Mouse (Mus musculus): Measurements from ENCODE around the gene Fam198b. TPM values are rescaled to one million over a fixed set of nuclear protein-coding genes. Genes with fewer than 3 reads are reported as not detected.

Fam198b gene
- polyA plus RNA-seq (2012; rRNA removed), result 3.7 and 4.0 TPM in 2 replicates

GRCm38 (mm10) chr3:79884305-79884704 is at the start of gene Fam198b:
Gene Fam198b (plus strand): TSS chr3:79884533.
- TF ChIP-seq POLR2A (IDR thresholded peaks at IDR 0.05; ENCODE audit: control insufficient read depth, low read depth, low read length), result no peak
- TF ChIP-seq CTCF (IDR thresholded peaks at IDR 0.05; ENCODE audit: control insufficient read depth, insufficient read depth, insufficient replicate concordance, low read depth, low read length), result no peak
- no peaks in the 10 kb centered on the region for H3K36me3 ChIP-seq (ENCODE audit: control insufficient read depth, insufficient read depth, low read length)
- no peak within 1 kb of the TSS for H3K4me3 ChIP-seq (ENCODE audit: control insufficient read depth, low read depth, low read length)
- no peak within 1 kb of the TSS; the same call in 1 of the 2 replicates for H3K27ac ChIP-seq (ENCODE audit: control insufficient read depth, insufficient read depth, low read depth, low read length)
- H3K4me1 ChIP-seq (ENCODE audit: control insufficient read depth, insufficient read depth, low read length), result peaks cover 4% of the 10 kb centered on the region; the same call in 1 of the 2 replicates
- no peaks in the 10 kb centered on the region for H3K27me3 ChIP-seq (ENCODE audit: control insufficient read depth, insufficient read depth, low read length)

- Histone ChIP-seq H3K4me3 (ENCODE audit: control insufficient read depth, low read depth, low read length) (no peak overlapping the region), H3K4me1 (ENCODE audit: control insufficient read depth, insufficient read depth, low read length) (peaks cover 5% of the 10 kb centered on the region), H3K27ac (ENCODE audit: control insufficient read depth, insufficient read depth, low read depth, low read length) (no peak overlapping the region), H3K27me3 (ENCODE audit: control insufficient read depth, insufficient read depth, low read length) (no peaks in the 10 kb centered on the region), H3K36me3 (ENCODE audit: control insufficient read depth, insufficient read depth, low read length) (no peaks in the 10 kb centered on the region)
- peak; percentile 31; the same call in 1 of the 2 replicates for TF ChIP-seq CTCF (IDR thresholded peaks at IDR 0.05; ENCODE audit: control insufficient read depth, insufficient read depth, insufficient replicate concordance, low read depth, low read length)
- no peak for TF ChIP-seq POLR2A (IDR thresholded peaks at IDR 0.05; ENCODE audit: control insufficient read depth, low read depth, low read length)
These were observed 45.6 kb upstream of the Fam198b start for GRCm38 (mm10) chr3:79838751-79839150.

GRCm38 (mm10) chr3:79841475-79841874 is 42.9 kb upstream of the Fam198b start:
- Histone ChIP-seq H3K36me3 (ENCODE audit: control insufficient read depth, insufficient read depth, low read length) (no peaks in the 10 kb centered on the region), H3K4me1 (ENCODE audit: control insufficient read depth, insufficient read depth, low read length) (peaks cover 9% of the 10 kb centered on the region), H3K4me3 (ENCODE audit: control insufficient read depth, low read depth, low read length) (no peak overlapping the region; the same call in 1 of the 2 replicates), H3K27me3 (ENCODE audit: control insufficient read depth, insufficient read depth, low read length) (no peaks in the 10 kb centered on the region), H3K27ac (ENCODE audit: control insufficient read depth, insufficient read depth, low read depth, low read length) (peak overlapping the region; percentile 39; the same call in 1 of the 2 replicates)
- TF ChIP-seq CTCF (IDR thresholded peaks at IDR 0.05; ENCODE audit: control insufficient read depth, insufficient read depth, insufficient replicate concordance, low read depth, low read length) (no peak), POLR2A (IDR thresholded peaks at IDR 0.05; ENCODE audit: control insufficient read depth, low read depth, low read length) (no peak)

- peak overlapping the region; percentile 8; the same call in 1 of the 2 replicates for H3K27ac ChIP-seq (ENCODE audit: control insufficient read depth, insufficient read depth, low read depth, low read length)
- H3K36me3 ChIP-seq (ENCODE audit: control insufficient read depth, insufficient read depth, low read length), result no peaks in the 10 kb centered on the region
- peak overlapping the region; percentile 90 for H3K4me3 ChIP-seq (ENCODE audit: control insufficient read depth, low read depth, low read length)
- H3K4me1 ChIP-seq (ENCODE audit: control insufficient read depth, insufficient read depth, low read length), result peaks cover 9% of the 10 kb centered on the region
- TF ChIP-seq CTCF (IDR thresholded peaks at IDR 0.05; ENCODE audit: control insufficient read depth, insufficient read depth, insufficient replicate concordance, low read depth, low read length) (no peak), POLR2A (IDR thresholded peaks at IDR 0.05; ENCODE audit: control insufficient read depth, low read depth, low read length) (no peak)
- H3K27me3 ChIP-seq (ENCODE audit: control insufficient read depth, insufficient read depth, low read length), result no peaks in the 10 kb centered on the region
These were observed 42.2 kb upstream of the Fam198b start for GRCm38 (mm10) chr3:79842165-79842564.

- no peaks in the 10 kb centered on the region for H3K36me3 ChIP-seq (ENCODE audit: control insufficient read depth, insufficient read depth, low read length)
- H3K4me3 ChIP-seq (ENCODE audit: control insufficient read depth, low read depth, low read length), result peak overlapping the region; percentile 90
- TF ChIP-seq CTCF (IDR thresholded peaks at IDR 0.05; ENCODE audit: control insufficient read depth, insufficient read depth, insufficient replicate concordance, low read depth, low read length) (no peak), POLR2A (IDR thresholded peaks at IDR 0.05; ENCODE audit: control insufficient read depth, low read depth, low read length) (no peak)
- peaks cover 9% of the 10 kb centered on the region for H3K4me1 ChIP-seq (ENCODE audit: control insufficient read depth, insufficient read depth, low read length)
- no peaks in the 10 kb centered on the region for H3K27me3 ChIP-seq (ENCODE audit: control insufficient read depth, insufficient read depth, low read length)
- H3K27ac ChIP-seq (ENCODE audit: control insufficient read depth, insufficient read depth, low read depth, low read length), result peak overlapping the region; percentile 85
These were observed 41.7 kb upstream of the Fam198b start for GRCm38 (mm10) chr3:79842616-79843016.

GRCm38 (mm10) chr3:79843999-79844398 is 40.3 kb upstream of the Fam198b start:
- H3K27ac ChIP-seq (ENCODE audit: control insufficient read depth, insufficient read depth, low read depth, low read length), result no peak overlapping the region
- TF ChIP-seq POLR2A (IDR thresholded peaks at IDR 0.05; ENCODE audit: control insufficient read depth, low read depth, low read length), result no peak
- TF ChIP-seq CTCF (IDR thresholded peaks at IDR 0.05; ENCODE audit: control insufficient read depth, insufficient read depth, insufficient replicate concordance, low read depth, low read length), result no peak
- no peaks in the 10 kb centered on the region for H3K27me3 ChIP-seq (ENCODE audit: control insufficient read depth, insufficient read depth, low read length)

GRCm38 (mm10) chr3:79846633-79847032 is 37.7 kb upstream of the Fam198b start:
- Histone ChIP-seq H3K4me1 (ENCODE audit: control insufficient read depth, insufficient read depth, low read length) (peaks cover 9% of the 10 kb centered on the region), H3K27me3 (ENCODE audit: control insufficient read depth, insufficient read depth, low read length) (no peaks in the 10 kb centered on the region), H3K27ac (ENCODE audit: control insufficient read depth, insufficient read depth, low read depth, low read length) (no peak overlapping the region), H3K36me3 (ENCODE audit: control insufficient read depth, insufficient read depth, low read length) (no peaks in the 10 kb centered on the region), H3K4me3 (ENCODE audit: control insufficient read depth, low read depth, low read length) (no peak overlapping the region)
- TF ChIP-seq CTCF (IDR thresholded peaks at IDR 0.05; ENCODE audit: control insufficient read depth, insufficient read depth, insufficient replicate concordance, low read depth, low read length) (no peak), POLR2A (IDR thresholded peaks at IDR 0.05; ENCODE audit: control insufficient read depth, low read depth, low read length) (no peak)

More at GRCm38 (mm10) chr3:79843999-79844398, 40.3 kb upstream of the Fam198b start:
- Histone ChIP-seq H3K4me1 (ENCODE audit: control insufficient read depth, insufficient read depth, low read length) (peaks cover 9% of the 10 kb centered on the region), H3K36me3 (ENCODE audit: control insufficient read depth, insufficient read depth, low read length) (no peaks in the 10 kb centered on the region), H3K4me3 (ENCODE audit: control insufficient read depth, low read depth, low read length) (no peak overlapping the region)
